Mouse (Mus musculus) kidney, embryonic 14.5 days (tissue): ENCODE measurements around the gene Flnb. TPM values are rescaled to one million over a fixed set of nuclear protein-coding genes. Genes with fewer than 3 reads are reported as not detected.

ENCODE experiments used
- ATAC-seq: fragments of 200-750 bp; cut with Nextera tagmentation; 2 replicates; pipeline ENCODE4 v1.8.0; 2017; ENCODE audit warnings: moderate number of reproducible peaks, mild to moderate bottlenecking, moderate TSS enrichment, moderate library complexity; ENCODE audit not compliant: low FRiP score, low TSS enrichment
- H3K27ac ChIP-seq: fragments of 300-500 bp; sonication (generic); 2 replicates; pipeline ENCODE4 v1.5.1; 2014; ENCODE audit warnings: low read depth, mild to moderate bottlenecking, low read length, moderate library complexity, mixed read lengths
- H3K27me3 ChIP-seq: fragments of 300-500 bp; sonication (generic); 2 replicates; pipeline ENCODE4 v1.6.1; 2014; ENCODE audit warnings: mild to moderate bottlenecking, low read length; ENCODE audit not compliant: control insufficient read depth, insufficient read depth
- H3K36me3 ChIP-seq: fragments of 300-500 bp; sonication (generic); 2 replicates; pipeline ENCODE4 v1.6.1; 2014; ENCODE audit warnings: low read length, mixed read lengths; ENCODE audit not compliant: control insufficient read depth, insufficient read depth
- H3K4me1 ChIP-seq: fragments of 300-500 bp; sonication (generic); 2 replicates; pipeline ENCODE4 v1.6.1; 2014; ENCODE audit warnings: low read length, mixed read lengths; ENCODE audit not compliant: control insufficient read depth, insufficient read depth
- H3K4me2 ChIP-seq: fragments of 300-500 bp; sonication (generic); replicated peaks from 2 replicates; pipeline ENCODE4 v1.6.1; 2014; ENCODE audit warnings: low read depth, mild to moderate bottlenecking, low read length
- H3K4me3 ChIP-seq: fragments of 300-500 bp; sonication (generic); 2 replicates; pipeline ENCODE4 v1.5.1; 2014; ENCODE audit warnings: mild to moderate bottlenecking, low read length
- H3K9ac ChIP-seq: fragments of 300-500 bp; sonication (generic); 2 replicates; pipeline ENCODE4 v1.6.1; 2014; ENCODE audit warnings: low read depth, mild to moderate bottlenecking, low read length, moderate library complexity
- H3K9me3 ChIP-seq: fragments of 300-500 bp; sonication (generic); 2 replicates; pipeline ENCODE4 v1.6.1; 2016; ENCODE audit warnings: low read length; ENCODE audit not compliant: control insufficient read depth
- WGBS: fragments of 180-500 bp; shearing (Covaris S2); extraction: QIAGEN DNeasy Blood & Tissue Kit; methylation state at CpG from one replicate; pipeline ENCODE4 v1.1.7; 2014; 5-methylcytosine and 5-hydroxymethylcytosine counted together
- polyA plus RNA-seq: library from polyadenylated mRNA; unstranded; fragments of >200 nt; fragmentation: Nextera tagmentation; extraction: Ambion mirVana; gene quantifications from 2 replicates; pipeline ENCODE4 v1.2.1, GENCODE M21; 2014

The Flnb gene
- polyA plus RNA-seq, 1 experiment from 2014 or later: 25.7 TPM

DNA sequence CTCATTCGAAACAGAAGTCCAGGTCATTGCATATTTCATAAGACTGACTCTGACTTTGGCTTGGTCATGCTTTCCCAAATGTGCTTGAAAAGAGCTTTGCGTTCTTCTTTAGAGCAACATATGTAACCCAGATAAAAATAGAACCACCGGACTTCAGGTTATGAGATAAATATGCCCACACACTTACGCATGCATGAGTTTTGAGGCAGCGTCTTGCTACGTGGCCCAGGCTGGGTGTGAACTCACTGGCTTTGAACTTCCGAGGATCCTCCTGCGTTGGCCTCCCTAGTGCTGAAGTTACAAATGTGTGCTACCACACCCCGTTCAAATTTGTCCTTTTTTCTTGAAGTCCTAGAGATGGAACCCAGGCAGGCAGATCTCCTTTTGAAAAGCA is 46.7 kb downstream of the Flnb start:
- no peak overlapping the region for H3K4me2 ChIP-seq
- peaks cover 10% of the 10 kb centered on the region for H3K36me3 ChIP-seq
- H3K9me3 ChIP-seq: no peaks in the 10 kb centered on the region
- no peak overlapping the region for H3K4me3 ChIP-seq
- H3K4me1 ChIP-seq: peaks cover 28% of the 10 kb centered on the region
- no peak overlapping the region for H3K9ac ChIP-seq
- no peaks in the 10 kb centered on the region for H3K27me3 ChIP-seq
- no peak overlapping the region for H3K27ac ChIP-seq
- ATAC-seq: no peak
- WGBS: 59% methylated on average over 9 of the region's 9 CpGs

DNA sequence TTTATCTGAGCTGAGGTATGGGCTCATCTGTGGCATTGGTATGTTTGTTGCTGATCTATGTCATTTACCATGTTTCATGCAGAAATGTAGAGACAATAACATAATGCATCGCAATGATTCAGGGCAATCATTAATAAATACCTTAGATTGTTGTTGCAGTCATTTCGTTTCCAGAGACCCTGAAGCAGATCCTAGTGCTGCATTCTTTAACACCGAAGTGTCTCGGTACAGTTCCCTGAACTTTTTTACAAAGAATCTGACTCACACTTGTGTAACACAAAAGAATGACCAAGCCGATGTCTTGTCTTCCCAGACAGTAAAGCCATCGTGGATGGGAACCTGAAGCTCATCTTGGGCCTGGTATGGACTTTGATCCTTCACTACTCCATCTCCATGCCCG is 49.5 kb downstream of the Flnb start:
- Histone ChIP-seq H3K4me1 (peaks cover 21% of the 10 kb centered on the region), H3K4me3 (no peak overlapping the region), H3K9me3 (no peaks in the 10 kb centered on the region), H3K4me2 (no peak overlapping the region), H3K27ac (no peak overlapping the region), H3K27me3 (no peaks in the 10 kb centered on the region), H3K9ac (no peak overlapping the region), H3K36me3 (peaks cover 14% of the 10 kb centered on the region)
- ATAC-seq: no peak
- 89% methylated on average over 7 of the region's 7 CpGs for WGBS

DNA sequence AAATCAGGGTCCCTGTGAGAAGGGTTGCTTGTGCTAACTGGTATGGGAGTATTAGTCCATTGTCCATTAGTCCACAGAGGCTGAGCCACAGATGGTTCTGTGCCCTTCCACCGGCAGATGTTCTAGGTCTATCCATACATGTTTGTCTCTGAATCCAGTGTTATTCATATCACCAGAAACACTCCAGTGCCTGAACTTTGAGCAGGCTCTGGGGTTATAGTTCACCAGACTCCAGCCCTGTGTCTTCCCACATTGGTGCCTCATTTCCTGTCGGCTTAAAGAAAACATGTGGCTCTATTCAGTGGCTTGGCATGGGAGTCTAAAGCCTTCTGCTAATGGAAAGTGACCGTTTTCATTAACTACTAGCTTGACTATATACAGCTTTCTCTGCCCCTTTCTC is 50.1 kb downstream of the Flnb start:
- 50% methylated on average over 3 of the region's 3 CpGs for WGBS
- no peaks in the 10 kb centered on the region for H3K27me3 ChIP-seq
- peaks cover 21% of the 10 kb centered on the region for H3K4me1 ChIP-seq
- no peak for ATAC-seq
- no peak overlapping the region for H3K27ac ChIP-seq
- H3K4me2 ChIP-seq: no peak overlapping the region
- no peaks in the 10 kb centered on the region for H3K9me3 ChIP-seq
- H3K4me3 ChIP-seq: no peak overlapping the region
- H3K9ac ChIP-seq: no peak overlapping the region
- peaks cover 17% of the 10 kb centered on the region for H3K36me3 ChIP-seq

DNA sequence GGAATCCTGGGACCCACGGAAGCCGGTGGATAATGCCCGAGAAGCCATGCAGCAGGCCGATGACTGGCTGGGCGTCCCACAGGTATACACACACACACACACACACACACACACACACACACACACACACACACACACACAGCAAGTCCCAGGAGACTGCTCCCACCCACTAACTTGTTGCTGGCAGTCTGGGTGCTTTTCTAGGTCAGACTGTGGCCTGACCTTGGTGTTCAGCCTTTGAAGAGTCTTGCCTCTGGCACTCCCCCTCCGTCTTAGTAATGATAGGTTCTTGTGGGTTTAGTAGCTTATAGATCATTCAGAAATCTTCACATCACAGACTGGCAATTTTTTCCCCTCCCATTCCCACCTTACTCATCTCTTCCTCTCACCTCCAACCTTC is 52.0 kb downstream of the Flnb start:
- H3K27me3 ChIP-seq: no peaks in the 10 kb centered on the region
- H3K4me1 ChIP-seq: 0 out of 2 replicates have a peak, but pooled peaks cover 1% of the 10 kb centered on the region
- ATAC-seq: no peak
- 92% methylated on average over 6 of the region's 6 CpGs for WGBS
- no peak overlapping the region for H3K9ac ChIP-seq
- H3K9me3 ChIP-seq: no peaks in the 10 kb centered on the region
- no peak overlapping the region for H3K4me3 ChIP-seq
- peaks cover 20% of the 10 kb centered on the region for H3K36me3 ChIP-seq
- H3K27ac ChIP-seq: no peak overlapping the region
- H3K4me2 ChIP-seq: no peak overlapping the region

DNA sequence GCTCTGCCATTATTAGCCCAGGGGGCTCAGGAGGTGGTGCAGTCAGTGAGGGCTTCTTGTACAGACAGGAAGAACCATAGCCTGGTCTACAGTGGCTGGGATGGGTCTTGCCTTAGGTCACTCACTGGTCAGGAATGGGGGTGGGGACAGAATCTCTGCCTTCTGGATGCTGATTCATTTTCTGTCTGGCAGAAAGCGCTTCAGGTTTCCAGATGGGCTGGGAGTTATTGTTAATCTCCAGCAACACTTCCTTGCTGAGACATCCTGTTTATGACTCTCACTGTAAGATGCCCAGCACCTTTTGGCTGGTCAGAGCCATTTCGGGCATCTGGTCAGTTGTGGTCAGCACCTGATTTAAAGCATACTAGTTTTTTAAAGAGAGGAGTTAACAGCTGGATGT is 55.8 kb downstream of the Flnb start:
- Histone ChIP-seq H3K9me3 (no peaks in the 10 kb centered on the region), H3K27ac (no peak overlapping the region), H3K4me3 (no peak overlapping the region), H3K36me3 (peaks cover 14% of the 10 kb centered on the region; the same call in 1 of the 2 replicates), H3K27me3 (no peaks in the 10 kb centered on the region), H3K4me2 (no peak overlapping the region), H3K9ac (no peak overlapping the region), H3K4me1 (no peaks in the 10 kb centered on the region)
- 77% methylated on average over 2 of the region's 2 CpGs for WGBS
- ATAC-seq: no peak

DNA sequence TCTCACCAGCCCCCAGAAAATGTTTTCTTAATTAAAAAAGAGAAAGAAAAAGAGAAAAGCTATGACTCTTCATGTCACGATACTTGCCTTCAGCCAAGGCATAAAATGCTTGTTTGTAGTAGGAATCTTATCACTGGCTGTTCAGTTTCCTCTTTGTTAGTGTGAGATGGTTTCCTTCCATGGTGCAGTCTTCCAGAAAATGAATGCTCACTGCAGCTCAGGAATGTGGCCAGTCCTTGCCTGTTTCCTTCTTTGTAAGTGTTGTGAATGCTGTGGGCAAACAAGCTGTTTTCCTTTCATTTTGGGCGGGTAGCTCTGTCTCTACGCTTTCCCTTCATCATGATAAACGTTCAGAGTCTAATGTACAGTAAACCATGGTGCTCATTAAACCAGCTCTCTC is 56.7 kb downstream of the Flnb start:
- H3K27ac ChIP-seq: no peak overlapping the region
- H3K27me3 ChIP-seq: no peaks in the 10 kb centered on the region

DNA sequence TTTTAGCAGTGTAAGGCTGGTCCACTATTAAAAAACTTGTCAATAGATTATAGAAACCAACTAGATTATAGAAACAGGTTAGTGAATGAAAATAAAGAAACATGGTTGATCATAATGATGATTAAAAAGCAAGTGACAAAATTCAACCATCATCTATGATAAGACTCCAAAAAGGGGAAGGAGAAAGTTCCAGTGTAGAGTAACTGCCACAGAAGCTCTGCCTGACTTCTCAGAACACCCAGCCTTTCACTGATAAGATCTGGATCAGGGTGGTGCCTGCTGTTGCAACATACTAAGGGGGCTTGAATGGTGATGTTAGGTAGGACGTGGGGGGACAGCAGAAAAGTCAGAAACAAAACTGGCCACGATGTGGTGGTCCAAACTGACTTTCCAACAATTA is 60.2 kb downstream of the Flnb start:
- Histone ChIP-seq H3K36me3 (peaks cover 14% of the 10 kb centered on the region; the same call in 1 of the 2 replicates), H3K4me3 (no peak overlapping the region), H3K9ac (no peak overlapping the region), H3K4me2 (no peak overlapping the region), H3K4me1 (no peaks in the 10 kb centered on the region), H3K9me3 (no peaks in the 10 kb centered on the region), H3K27ac (no peak overlapping the region), H3K27me3 (no peaks in the 10 kb centered on the region)
- no peak for ATAC-seq
- 71% methylated on average over 2 of the region's 2 CpGs for WGBS

More for the DNA sequence above, 56.7 kb downstream of the Flnb start:
- H3K36me3 ChIP-seq: peaks cover 16% of the 10 kb centered on the region; the same call in 1 of the 2 replicates
- no peaks in the 10 kb centered on the region for H3K9me3 ChIP-seq
- ATAC-seq: no peak
- H3K9ac ChIP-seq: no peak overlapping the region
- H3K4me1 ChIP-seq: no peaks in the 10 kb centered on the region
- 65% methylated on average over 4 of the region's 4 CpGs for WGBS
- H3K4me2 ChIP-seq: no peak overlapping the region
- no peak overlapping the region for H3K4me3 ChIP-seq

DNA sequence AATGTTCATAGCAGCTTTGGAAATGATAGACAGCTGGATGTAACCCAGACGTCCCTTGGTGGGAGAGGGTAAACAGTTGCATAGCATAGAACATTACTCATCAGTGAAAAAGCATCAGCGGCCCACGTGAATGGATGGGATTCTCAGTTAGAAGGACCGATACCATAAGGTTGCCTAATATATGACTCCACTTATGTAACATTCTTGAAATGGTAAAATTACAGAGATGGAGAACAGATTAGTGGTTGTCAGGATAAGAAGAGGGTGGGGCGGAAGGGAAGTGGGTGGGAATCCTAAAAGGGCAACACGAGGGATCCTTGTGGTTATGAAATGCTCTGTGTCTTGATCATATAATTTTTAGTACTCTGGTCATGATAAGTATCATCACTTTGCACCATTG is 62.6 kb downstream of the Flnb start:
- H3K36me3 ChIP-seq: peaks cover 27% of the 10 kb centered on the region; the same call in 1 of the 2 replicates
- 94% methylated on average over 6 of the region's 6 CpGs for WGBS
- no peaks in the 10 kb centered on the region for H3K4me1 ChIP-seq
- H3K4me3 ChIP-seq: no peak overlapping the region
- H3K9ac ChIP-seq: no peak overlapping the region
- H3K9me3 ChIP-seq: no peaks in the 10 kb centered on the region
- no peak for ATAC-seq
- no peak overlapping the region for H3K27ac ChIP-seq
- no peaks in the 10 kb centered on the region for H3K27me3 ChIP-seq
- H3K4me2 ChIP-seq: no peak overlapping the region

DNA sequence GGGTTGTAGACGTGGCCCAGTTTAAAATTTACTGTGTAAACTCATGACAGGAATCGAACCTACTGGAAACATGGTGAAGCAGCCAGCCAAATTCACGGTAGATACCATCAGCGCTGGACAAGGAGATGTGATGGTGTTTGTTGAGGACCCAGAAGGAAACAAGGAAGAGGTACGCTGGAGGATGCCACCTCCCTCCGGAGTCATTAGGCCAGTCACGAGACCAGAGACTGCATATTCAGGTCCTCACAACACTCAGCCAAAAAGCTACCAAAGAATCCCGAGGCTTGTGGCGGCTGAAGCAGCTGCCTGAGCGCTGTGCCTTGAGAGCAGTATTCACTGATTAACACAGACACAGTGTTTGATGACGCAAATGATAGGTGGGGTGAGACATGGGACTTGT is 63.8 kb downstream of the Flnb start:
- Histone ChIP-seq H3K9ac (no peak overlapping the region), H3K27me3 (no peaks in the 10 kb centered on the region), H3K4me2 (no peak overlapping the region), H3K36me3 (peaks cover 35% of the 10 kb centered on the region), H3K4me3 (no peak overlapping the region), H3K4me1 (no peaks in the 10 kb centered on the region), H3K27ac (no peak overlapping the region), H3K9me3 (no peaks in the 10 kb centered on the region)
- WGBS: 91% methylated on average over 11 of the region's 11 CpGs
- ATAC-seq: no peak
